Mouse (Mus musculus): Measurements from ENCODE around the gene Ddx55. TPM values are rescaled to one million over a fixed set of nuclear protein-coding genes. Genes with fewer than 3 reads are reported as not detected.

Gene Ddx55
- total RNA-seq, 2 experiments from 2014 or later, result 22.8 to 25.5 TPM

DNA sequence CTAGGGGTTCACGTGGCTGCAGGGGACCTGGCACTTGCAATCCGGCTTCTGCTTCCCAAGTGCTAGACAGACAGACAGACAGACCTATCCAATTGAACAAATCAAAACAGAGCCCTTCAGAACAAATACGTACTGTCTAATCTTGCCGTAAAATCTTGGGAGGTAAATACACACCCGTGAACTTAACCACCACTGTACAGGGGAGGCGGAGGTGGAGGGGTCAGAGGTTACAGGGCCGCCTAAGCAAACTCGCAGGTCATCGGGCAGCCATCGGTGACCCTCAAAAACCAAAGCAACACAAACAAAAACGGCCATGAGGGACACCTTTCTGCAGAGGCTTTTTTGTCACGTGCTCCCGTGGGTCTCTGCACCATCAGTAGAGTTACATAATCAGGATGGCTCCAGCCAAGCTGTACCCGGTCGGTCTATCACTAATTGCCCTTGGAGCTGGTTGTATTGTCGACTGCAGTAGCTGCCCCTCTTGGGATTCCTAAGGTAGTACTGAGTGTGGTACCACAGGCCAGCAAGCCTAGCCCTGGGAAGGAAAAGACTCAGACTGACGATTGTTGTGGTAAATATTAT lies 52.5 kb downstream of the Ddx55 start:
- DNase-seq (ENCODE audit: low spot score in 2 of 2), result no peak

GRCm38 (mm10) chr5:124610965-124611364 lies 58.3 kb downstream of the Ddx55 start:
- no peak for DNase-seq (ENCODE audit: low spot score in 2 of 2)

DNA sequence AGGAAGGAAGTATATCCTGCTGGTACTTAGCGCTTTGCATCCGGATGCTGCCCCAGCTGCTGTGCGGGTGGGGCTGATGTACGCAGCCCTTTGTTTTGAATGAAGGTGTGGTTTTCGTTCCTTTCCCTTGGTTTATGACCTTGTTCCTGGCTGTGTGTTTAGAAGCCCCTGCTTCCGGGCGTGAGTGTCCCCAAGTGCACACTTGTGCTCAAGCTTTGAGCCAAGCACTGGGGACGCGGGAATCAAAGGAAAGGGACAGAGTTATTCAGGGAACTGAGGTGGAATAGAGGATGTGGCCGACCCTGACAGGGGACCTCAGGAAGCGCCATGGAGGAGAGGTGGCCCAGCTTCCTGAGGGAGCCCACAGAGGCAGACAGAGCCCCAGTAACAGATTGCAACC lies 62.0 kb downstream of the Ddx55 start:
- DNase-seq (ENCODE audit: low spot score in 2 of 2), result no peak

DNA sequence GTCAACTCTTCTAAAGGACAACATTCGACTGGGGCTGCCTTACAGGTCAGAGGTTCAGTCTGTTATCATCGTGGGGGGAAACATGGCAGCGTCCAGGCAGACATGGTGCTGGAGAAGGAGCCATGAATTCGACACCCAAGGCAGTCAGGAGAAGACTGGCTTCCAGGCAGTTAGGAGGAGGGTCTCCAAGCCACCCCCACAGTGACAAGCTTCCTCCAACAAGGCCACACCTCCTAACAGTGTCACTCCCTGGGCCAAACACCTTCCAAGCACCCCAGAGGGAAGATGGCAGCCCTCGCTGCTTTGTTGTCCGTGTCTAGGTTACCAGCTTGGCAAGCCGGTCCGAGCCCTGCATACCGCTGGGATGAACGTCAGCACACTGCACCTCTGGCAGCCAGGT lies 66.0 kb downstream of the Ddx55 start:
- DNase-seq (ENCODE audit: low spot score in 2 of 2), result no peak

Other genes starting within 250 kb of the Ddx55 start
- 10 to 100 TPM; 15.0 to 17.8 TPM for gene Mphosph9, start 224.9 kb upstream of the Ddx55 start, total RNA-seq (2021)
- 10 to 100 TPM; 13.8 to 15.8 TPM for gene 2810006K23Rik, start 224.8 kb upstream of the Ddx55 start, total RNA-seq (2021)
- gene Cdk2ap1, start 189.8 kb upstream of the Ddx55 start, total RNA-seq (2021), result 10 to 100 TPM; 95.4 to 99.6 TPM
- gene Sbno1, start 126.9 kb upstream of the Ddx55 start, total RNA-seq (2021), result 100 to 1,000 TPM; 133 to 135 TPM
- 10 to 100 TPM; 48.1 to 60.6 TPM for gene Kmt5a, start 112.9 kb upstream of the Ddx55 start, total RNA-seq (2021)
- 10 to 100 TPM; 23.1 to 24.1 TPM for gene Rilpl2, start 74.5 kb upstream of the Ddx55 start, total RNA-seq (2021)
- gene Snrnp35, start 69.7 kb upstream of the Ddx55 start, total RNA-seq (2021), result 10 to 100 TPM; 19.7 to 22.3 TPM
- 10 to 100 TPM; 41.6 TPM for gene Rilpl1, start 21.5 kb upstream of the Ddx55 start, total RNA-seq (2021)
- gene Tmed2, start 12.2 kb upstream of the Ddx55 start, total RNA-seq (2021), result 100 to 1,000 TPM in 1 of 2 experiments, 10 to 100 TPM in 1; 98.4 to 100 TPM
- 10 to 100 TPM; 43.0 to 43.4 TPM for gene Eif2b1, start 26.3 kb downstream of the Ddx55 start, total RNA-seq (2021)
- gene Gtf2h3, start 26.3 kb downstream of the Ddx55 start, total RNA-seq (2021), result 10 to 100 TPM; 28.5 to 33.2 TPM
- gene Atp6v0a2, start 75.7 kb downstream of the Ddx55 start, total RNA-seq (2021), result 10 to 100 TPM; 59.3 to 59.9 TPM
- under 1 TPM; 0.60 to 0.97 TPM for gene Dnah10, start 172.2 kb downstream of the Ddx55 start, total RNA-seq (2021)